Mouse (Mus musculus) embryonic facial prominence, embryonic 13.5 days (tissue): ENCODE measurements around the gene Rpsa. TPM values are rescaled to one million over a fixed set of nuclear protein-coding genes. Genes with fewer than 3 reads are reported as not detected.

Source experiments
- ATAC-seq: fragments of 200-750 bp; cut with Nextera tagmentation; 2 replicates; pipeline ENCODE4 v1.8.0; 2017; ENCODE audit warnings: low read depth; ENCODE audit not compliant: insufficient number of reproducible peaks, insufficient read depth, low FRiP score, low TSS enrichment
- H3K27ac ChIP-seq: fragments of 300-500 bp; sonication (generic); 2 replicates; pipeline ENCODE4 v1.5.1; 2015; ENCODE audit warnings: moderate library complexity, mild to moderate bottlenecking, inconsistent platforms
- H3K27me3 ChIP-seq: fragments of 300-500 bp; sonication (generic); 2 replicates; pipeline ENCODE4 v1.6.1; 2015; ENCODE audit warnings: mild to moderate bottlenecking, inconsistent platforms
- H3K36me3 ChIP-seq: fragments of 300-500 bp; sonication (generic); 2 replicates; pipeline ENCODE4 v1.6.1; 2015; ENCODE audit warnings: mild to moderate bottlenecking, inconsistent platforms
- H3K4me1 ChIP-seq: fragments of 300-500 bp; sonication (generic); 2 replicates; pipeline ENCODE4 v1.6.1; 2015; ENCODE audit warnings: inconsistent platforms
- H3K4me2 ChIP-seq: fragments of 300-500 bp; sonication (generic); 2 replicates; pipeline ENCODE4 v1.6.1; 2015; ENCODE audit warnings: moderate library complexity, mild to moderate bottlenecking, inconsistent platforms
- H3K4me3 ChIP-seq: fragments of 300-500 bp; sonication (generic); 2 replicates; pipeline ENCODE4 v1.5.1; 2015; ENCODE audit warnings: mild to moderate bottlenecking, inconsistent platforms
- H3K9ac ChIP-seq: fragments of 300-500 bp; sonication (generic); 2 replicates; pipeline ENCODE4 v1.6.1; 2015; ENCODE audit warnings: mild to moderate bottlenecking, inconsistent platforms
- H3K9me3 ChIP-seq: fragments of 300-500 bp; sonication (generic); 2 replicates; pipeline ENCODE4 v1.6.1; 2016; ENCODE audit warnings: inconsistent platforms
- WGBS: fragments of 180-500 bp; shearing (Covaris S2); methylation state at CpG from one replicate; pipeline ENCODE4 v1.1.7; 2015; ENCODE audit warnings: mixed read lengths; 5-methylcytosine and 5-hydroxymethylcytosine counted together
- polyA plus RNA-seq: library from polyadenylated mRNA; unstranded; fragments of >200 nt; fragmentation: Nextera tagmentation; extraction: Ambion mirVana; gene quantifications from 2 replicates; pipeline ENCODE4 v1.2.1, GENCODE M21; 2015

Gene Rpsa
- polyA plus RNA-seq, 1 experiment from 2014 or later = 1,560 TPM

DNA sequence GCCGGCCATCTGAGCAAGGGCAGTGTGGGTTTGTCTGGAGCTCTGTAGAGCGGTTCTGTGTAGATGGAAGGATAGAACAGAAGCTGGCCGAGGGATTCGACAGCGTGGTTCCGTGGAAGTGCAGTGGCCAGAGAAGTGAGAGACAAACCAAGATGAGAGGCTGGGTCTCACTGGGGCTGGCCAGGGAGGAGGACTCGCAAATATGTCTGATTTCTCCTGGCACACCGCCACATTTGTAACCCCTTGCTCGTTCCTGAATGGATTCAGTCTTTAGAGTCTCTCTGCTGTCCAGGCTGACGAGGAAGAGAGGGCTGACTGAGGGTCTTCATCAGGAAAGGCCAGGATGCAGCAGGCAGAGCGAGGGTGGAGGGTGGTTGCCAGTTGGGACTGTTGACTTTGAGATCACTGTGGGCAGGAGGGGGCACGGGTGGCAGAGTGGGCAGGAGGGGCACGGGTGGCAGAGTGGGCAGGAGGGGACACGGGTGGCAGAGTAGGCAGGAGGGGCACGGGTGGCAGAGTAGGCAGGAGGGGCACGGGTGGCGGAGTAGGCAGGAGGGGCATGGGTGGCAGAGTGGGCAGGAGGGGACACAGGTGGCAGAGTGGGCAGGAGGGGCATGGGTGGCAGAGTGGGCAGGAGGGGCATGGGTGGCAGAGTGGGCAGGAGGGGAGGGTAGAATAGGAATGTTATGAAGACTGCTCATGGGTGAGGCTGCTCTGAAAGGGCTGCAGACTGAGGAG lies 13.3 kb upstream of the Rpsa start:
- no peak overlapping the region for H3K9ac ChIP-seq
- H3K27ac ChIP-seq = no peak overlapping the region

DNA sequence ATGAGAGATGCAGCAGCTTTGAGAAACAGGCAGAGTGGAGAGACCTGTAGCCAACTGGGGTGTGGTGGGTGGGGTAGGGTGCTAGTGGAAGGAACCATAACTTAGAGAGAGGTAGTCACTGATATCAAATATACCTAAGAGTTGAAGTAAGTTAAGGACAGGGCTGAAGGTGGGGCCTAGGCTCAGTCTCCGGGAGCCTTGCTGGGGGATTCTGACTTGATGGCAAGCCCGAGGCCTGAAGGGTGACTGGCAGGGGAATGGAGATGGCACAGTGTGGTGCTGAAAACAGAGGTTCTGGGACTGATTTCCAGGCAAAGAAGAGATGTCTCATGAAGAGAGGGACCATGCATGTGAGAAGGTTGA lies 12.7 kb upstream of the Rpsa start:
- Histone ChIP-seq H3K4me3 (no peak overlapping the region), H3K4me1 (peaks cover 8% of the 10 kb centered on the region), H3K27me3 (no peaks in the 10 kb centered on the region), H3K27ac (no peak overlapping the region), H3K9ac (no peak overlapping the region), H3K4me2 (no peak overlapping the region), H3K36me3 (peaks cover 34% of the 10 kb centered on the region), H3K9me3 (no peaks in the 10 kb centered on the region)
- ATAC-seq = no peak
- WGBS = 90% methylated on average over 2 of the region's 2 CpGs

More for the DNA sequence above, 13.3 kb upstream of the Rpsa start:
- ATAC-seq = no peak
- no peaks in the 10 kb centered on the region for H3K9me3 ChIP-seq
- H3K36me3 ChIP-seq = peaks cover 29% of the 10 kb centered on the region
- H3K4me2 ChIP-seq = no peak overlapping the region
- WGBS = 89% methylated on average over 17 of the region's 17 CpGs
- peaks cover 8% of the 10 kb centered on the region for H3K4me1 ChIP-seq
- no peaks in the 10 kb centered on the region for H3K27me3 ChIP-seq
- no peak overlapping the region for H3K4me3 ChIP-seq

DNA sequence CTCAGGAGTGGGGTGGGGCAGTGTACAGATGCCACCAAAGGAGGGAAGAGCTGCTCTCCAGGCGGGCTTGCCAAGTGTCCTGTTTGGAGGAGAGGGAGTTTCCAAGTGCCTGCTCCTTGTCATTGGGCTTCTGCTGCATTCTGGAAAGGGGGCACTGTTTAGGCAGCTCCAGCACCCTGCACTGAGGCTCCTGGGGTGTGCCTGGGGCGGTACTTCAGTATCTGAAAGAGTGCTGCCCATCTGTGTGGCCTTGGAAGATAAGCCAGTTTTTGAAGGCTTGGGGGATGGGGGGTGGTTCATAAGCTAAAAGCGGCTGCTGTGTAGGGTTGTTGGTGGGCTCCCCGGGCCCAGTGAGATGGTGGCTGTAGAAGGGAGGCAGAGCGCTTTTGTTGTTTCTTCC lies 11.9 kb upstream of the Rpsa start:
- WGBS = 74% methylated on average over 5 of the region's 5 CpGs
- H3K9ac ChIP-seq = no peak overlapping the region
- H3K27me3 ChIP-seq = no peaks in the 10 kb centered on the region
- H3K4me3 ChIP-seq = no peak overlapping the region
- H3K4me1 ChIP-seq = peaks cover 8% of the 10 kb centered on the region
- H3K27ac ChIP-seq = no peak overlapping the region
- ATAC-seq = no peak
- no peak overlapping the region for H3K4me2 ChIP-seq
- H3K36me3 ChIP-seq = peaks cover 42% of the 10 kb centered on the region
- H3K9me3 ChIP-seq = no peaks in the 10 kb centered on the region

DNA sequence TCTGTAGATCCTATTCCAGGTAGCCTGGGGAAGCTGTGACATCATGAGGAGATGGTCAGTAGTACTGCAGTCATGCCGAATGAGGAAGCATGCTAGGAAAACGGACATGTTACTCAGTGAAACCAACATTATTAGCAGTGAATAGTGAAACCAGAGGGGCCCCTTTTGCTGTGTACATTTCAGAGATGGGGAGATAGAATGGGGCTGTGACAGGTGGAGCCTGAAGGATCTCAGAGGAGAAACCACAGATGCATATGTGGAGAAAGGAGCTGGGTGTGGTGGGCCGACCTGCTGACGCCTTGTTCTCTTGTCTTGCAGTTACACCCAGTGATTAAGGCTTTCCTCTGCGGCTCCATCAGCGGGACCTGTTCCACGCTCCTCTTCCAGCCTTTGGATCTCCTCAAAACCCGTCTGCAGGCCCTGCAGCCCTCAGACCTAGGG lies 11.3 kb upstream of the Rpsa start:
- no peak overlapping the region for H3K27ac ChIP-seq
- no peak for ATAC-seq

DNA sequence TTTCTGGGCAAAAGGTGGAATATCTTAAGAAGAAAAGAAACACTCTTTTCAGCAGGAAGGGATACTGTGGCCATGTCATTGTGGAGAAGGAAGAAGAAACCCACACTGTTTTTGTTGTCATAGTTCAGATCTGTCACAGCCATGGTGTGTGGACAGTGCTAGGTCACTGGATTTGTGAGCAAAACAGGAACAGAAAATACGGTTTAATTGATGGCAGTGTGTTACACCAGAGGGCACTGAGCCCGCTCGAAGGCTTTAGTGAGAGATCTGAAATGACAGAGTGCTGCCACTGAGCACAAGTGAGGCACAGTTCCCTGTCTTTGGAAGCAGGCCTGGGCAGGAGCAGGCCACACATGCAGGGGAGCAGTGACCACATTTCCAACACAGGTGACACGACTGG lies 9.3 kb upstream of the Rpsa start:
- no peak overlapping the region for H3K9ac ChIP-seq
- no peak overlapping the region for H3K4me2 ChIP-seq
- WGBS = 89% methylated on average over 4 of the region's 4 CpGs
- no peak for ATAC-seq
- H3K4me3 ChIP-seq = no peak overlapping the region
- H3K27me3 ChIP-seq = no peaks in the 10 kb centered on the region
- no peaks in the 10 kb centered on the region for H3K4me1 ChIP-seq
- no peaks in the 10 kb centered on the region for H3K9me3 ChIP-seq
- H3K36me3 ChIP-seq = peaks cover 63% of the 10 kb centered on the region
- no peak overlapping the region for H3K27ac ChIP-seq

More for the DNA sequence above, 11.3 kb upstream of the Rpsa start:
- WGBS = 88% methylated on average over 8 of the region's 8 CpGs
- H3K4me3 ChIP-seq = no peak overlapping the region
- no peaks in the 10 kb centered on the region for H3K9me3 ChIP-seq
- H3K4me2 ChIP-seq = no peak overlapping the region
- H3K4me1 ChIP-seq = peaks cover 4% of the 10 kb centered on the region
- peaks cover 49% of the 10 kb centered on the region for H3K36me3 ChIP-seq
- no peak overlapping the region for H3K9ac ChIP-seq
- H3K27me3 ChIP-seq = no peaks in the 10 kb centered on the region

DNA sequence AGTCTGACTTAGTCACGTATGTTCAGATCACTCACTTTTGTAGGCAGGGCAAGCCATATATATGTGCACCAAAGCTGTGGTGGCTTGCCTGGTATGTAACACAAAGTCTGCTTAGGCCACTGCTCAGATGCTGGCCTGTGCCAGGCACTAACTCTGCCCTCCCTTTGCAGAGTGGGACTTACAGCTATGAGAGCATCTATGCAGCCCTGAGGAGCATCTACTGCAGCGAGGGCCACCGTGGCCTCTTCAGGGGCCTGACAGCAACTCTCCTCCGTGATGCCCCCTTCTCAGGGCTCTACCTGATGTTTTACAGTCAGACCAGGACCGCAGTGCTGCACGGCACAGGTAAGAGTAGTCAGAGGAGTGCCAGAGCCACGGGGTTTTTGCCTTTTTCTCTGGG lies 7.0 kb upstream of the Rpsa start:
- H3K9me3 ChIP-seq = no peaks in the 10 kb centered on the region
- peaks cover 75% of the 10 kb centered on the region for H3K36me3 ChIP-seq
- no peak overlapping the region for H3K9ac ChIP-seq
- no peaks in the 10 kb centered on the region for H3K27me3 ChIP-seq
- H3K4me2 ChIP-seq = no peak overlapping the region
- no peak overlapping the region for H3K27ac ChIP-seq
- no peak overlapping the region for H3K4me3 ChIP-seq
- no peak for ATAC-seq
- no peaks in the 10 kb centered on the region for H3K4me1 ChIP-seq
- WGBS = 93% methylated on average over 7 of the region's 7 CpGs

DNA sequence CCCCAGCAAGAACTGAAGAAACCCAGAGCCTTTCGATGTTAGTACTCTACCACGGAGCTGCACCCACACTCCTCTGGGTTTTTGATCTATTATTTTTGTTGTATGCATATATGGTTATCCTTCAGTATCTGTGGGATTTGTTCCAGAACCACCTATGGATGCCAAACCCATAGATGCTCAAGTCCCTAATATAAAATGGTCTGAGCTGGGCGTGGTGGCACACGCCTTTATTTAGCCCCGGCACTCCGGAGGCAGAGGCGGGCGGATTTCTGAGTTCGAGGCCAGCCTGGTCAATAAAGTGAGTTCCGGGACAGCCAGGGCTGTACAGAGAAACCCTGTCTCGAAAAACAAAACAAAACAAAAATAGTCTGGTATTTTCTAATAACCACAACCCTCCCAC lies 621 bp upstream of the Rpsa start:
- no peaks in the 10 kb centered on the region for H3K9me3 ChIP-seq
- peak overlapping the region; percentile 99 for H3K4me3 ChIP-seq
- peak overlapping the region; percentile 59 for H3K4me2 ChIP-seq
- H3K27ac ChIP-seq = peak overlapping the region; percentile 87
- no peaks in the 10 kb centered on the region for H3K27me3 ChIP-seq
- H3K36me3 ChIP-seq = peaks cover 55% of the 10 kb centered on the region
- no peak for ATAC-seq
- H3K4me1 ChIP-seq = peaks cover 16% of the 10 kb centered on the region
- WGBS = 62% methylated on average over 11 of the region's 11 CpGs
- H3K9ac ChIP-seq = peak overlapping the region; percentile 63

DNA sequence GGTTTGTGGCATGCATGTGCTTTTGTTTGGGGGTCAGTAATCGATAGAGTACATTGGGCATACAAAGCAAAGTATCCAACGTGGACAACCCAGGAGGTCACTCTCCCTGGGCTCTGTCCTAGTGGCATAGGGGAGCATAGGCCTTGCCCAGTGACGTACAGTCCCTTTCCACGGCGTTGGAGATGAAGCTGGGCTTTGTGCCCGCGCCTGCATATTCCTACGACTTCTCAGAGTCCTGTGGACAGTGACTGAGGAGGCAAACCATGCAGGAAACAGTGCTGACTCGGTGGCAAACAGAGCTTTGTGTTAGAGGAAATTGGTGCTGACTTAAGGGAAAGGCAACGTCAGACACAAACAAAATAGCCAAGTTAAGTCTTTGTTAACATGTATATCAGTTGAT lies 1.8 kb downstream of the Rpsa start:
- 67% methylated on average over 10 of the region's 10 CpGs for WGBS
- ATAC-seq = no peak
- H3K36me3 ChIP-seq = peaks cover 48% of the 10 kb centered on the region
- H3K27ac ChIP-seq = no peak overlapping the region
- H3K9me3 ChIP-seq = no peaks in the 10 kb centered on the region
- H3K27me3 ChIP-seq = no peaks in the 10 kb centered on the region
- H3K9ac ChIP-seq = peak overlapping the region; percentile 100
- H3K4me1 ChIP-seq = peaks cover 16% of the 10 kb centered on the region
- H3K4me3 ChIP-seq = peak overlapping the region; percentile 99
- peak overlapping the region; percentile 86 for H3K4me2 ChIP-seq

DNA sequence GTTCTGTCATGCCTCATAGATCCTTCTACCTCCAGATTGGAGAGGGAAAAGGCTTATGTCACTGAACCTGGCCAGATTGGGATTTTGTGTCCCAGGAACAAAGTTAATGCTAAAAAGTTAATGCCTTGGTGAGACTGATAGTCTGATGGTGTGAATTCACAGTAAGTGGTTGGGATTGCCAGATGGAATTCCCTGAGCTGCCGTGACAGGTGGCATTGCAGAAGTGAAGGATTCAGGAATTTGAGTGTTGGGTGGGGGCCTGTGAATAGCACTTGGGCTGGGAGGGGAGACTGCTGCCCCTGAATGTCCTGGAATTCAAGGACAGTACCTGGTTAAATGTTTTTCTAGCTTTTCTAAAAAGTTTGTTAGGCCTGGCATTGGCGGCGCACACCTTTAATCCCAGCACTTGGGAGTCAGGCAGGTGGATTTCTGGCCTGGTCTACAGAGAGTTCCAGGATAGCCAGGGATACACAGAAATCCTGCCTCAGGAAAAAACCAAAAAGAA lies 4.3 kb downstream of the Rpsa start:
- Histone ChIP-seq H3K9ac (no peak overlapping the region), H3K27ac (no peak overlapping the region), H3K4me2 (no peak overlapping the region), H3K4me1 (peaks cover 14% of the 10 kb centered on the region), H3K4me3 (no peak overlapping the region), H3K9me3 (no peaks in the 10 kb centered on the region), H3K27me3 (no peaks in the 10 kb centered on the region), H3K36me3 (peaks cover 47% of the 10 kb centered on the region)
- no peak for ATAC-seq
- 91% methylated on average over 3 of the region's 3 CpGs for WGBS

DNA sequence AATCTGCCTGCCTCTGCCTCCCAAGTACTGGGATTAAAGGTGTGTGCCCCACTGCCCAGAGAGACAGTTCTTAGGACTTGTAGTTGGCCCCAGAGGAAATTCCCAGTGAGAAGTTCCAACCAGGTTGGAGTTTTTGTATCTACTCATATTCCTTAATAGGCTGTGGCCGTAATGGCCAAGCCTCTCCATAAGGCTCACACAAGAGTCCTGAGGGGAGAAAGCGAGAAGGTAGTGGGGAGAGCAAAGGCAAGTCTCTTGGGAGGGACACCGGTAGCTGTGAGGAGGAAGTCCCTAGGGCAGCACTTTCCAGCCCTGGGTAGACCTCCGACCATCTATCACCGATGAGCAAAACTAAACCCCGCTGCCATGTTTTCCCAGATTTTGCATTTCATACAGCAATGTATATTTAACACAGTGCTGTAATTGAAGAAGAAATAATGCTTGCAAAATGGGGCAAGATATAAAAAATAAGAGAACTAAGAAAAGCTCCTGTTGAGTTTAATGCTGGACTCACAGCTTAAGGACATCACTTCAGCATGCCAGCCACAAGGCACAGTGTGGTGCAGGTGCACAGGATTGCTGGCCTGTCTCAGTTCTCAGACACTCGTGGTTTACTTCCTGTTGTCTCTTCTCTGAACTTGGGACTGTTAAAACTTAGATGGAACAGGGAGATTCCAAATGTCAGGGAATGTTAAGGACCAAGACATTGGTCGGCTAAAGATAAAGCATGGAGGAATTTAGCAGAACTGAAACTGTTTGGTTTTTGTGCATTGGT lies 5.7 kb downstream of the Rpsa start:
- no peak for ATAC-seq
- peak overlapping the region; percentile 18; the same call in 1 of the 2 replicates for H3K27ac ChIP-seq
- 32% methylated on average over 8 of the region's 8 CpGs for WGBS

DNA sequence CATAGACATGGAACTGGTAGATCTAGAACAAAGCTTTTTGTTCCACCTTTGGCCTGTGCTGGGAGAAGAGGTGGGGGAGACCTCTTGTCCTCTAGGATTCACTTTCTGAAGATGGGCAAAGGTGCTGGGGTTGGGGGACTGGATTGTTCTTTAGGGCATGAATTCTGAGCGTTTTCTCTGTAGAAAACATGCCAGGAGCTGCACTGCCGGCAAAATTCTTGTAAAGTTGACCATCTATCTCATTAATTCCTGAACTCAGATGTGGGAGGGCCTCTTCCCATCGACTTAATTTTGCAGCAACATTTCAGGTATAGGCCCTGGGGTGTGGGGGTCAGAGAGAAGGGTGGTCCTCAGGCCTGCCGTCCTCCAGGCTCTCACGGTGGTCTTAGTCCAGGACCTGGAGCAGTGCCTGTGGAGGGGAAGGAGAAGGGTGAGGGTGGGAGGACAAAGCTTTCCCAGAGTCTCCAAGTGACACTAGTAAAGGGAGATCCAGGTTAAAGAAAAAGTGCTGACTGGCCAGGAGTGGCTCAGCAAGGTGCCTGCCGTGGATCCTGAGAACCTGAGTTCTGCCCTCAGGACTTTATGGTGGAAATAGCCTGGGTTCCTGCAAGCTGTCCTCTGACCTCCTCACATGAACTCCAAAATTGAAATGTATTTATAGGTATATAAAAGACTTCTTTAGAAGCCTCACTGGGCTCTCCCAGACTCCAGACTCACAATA lies 6.4 kb downstream of the Rpsa start:
- peaks cover 42% of the 10 kb centered on the region for H3K36me3 ChIP-seq
- 48% methylated on average over 6 of the region's 6 CpGs for WGBS
- no peak overlapping the region for H3K4me3 ChIP-seq

More for the DNA sequence above, 5.7 kb downstream of the Rpsa start:
- Histone ChIP-seq H3K36me3 (peaks cover 47% of the 10 kb centered on the region), H3K4me1 (peaks cover 12% of the 10 kb centered on the region), H3K4me2 (no peak overlapping the region), H3K9ac (no peak overlapping the region), H3K4me3 (no peak overlapping the region), H3K27me3 (no peaks in the 10 kb centered on the region), H3K9me3 (no peaks in the 10 kb centered on the region)

More for the DNA sequence above, 6.4 kb downstream of the Rpsa start:
- Histone ChIP-seq H3K9me3 (no peaks in the 10 kb centered on the region), H3K27ac (no peak overlapping the region), H3K4me2 (no peak overlapping the region), H3K4me1 (peaks cover 7% of the 10 kb centered on the region), H3K27me3 (no peaks in the 10 kb centered on the region), H3K9ac (no peak overlapping the region)
- no peak for ATAC-seq
